Mouse (Mus musculus): ENCODE measurements around the gene Man2a1.

Gene Man2a1

DNA sequence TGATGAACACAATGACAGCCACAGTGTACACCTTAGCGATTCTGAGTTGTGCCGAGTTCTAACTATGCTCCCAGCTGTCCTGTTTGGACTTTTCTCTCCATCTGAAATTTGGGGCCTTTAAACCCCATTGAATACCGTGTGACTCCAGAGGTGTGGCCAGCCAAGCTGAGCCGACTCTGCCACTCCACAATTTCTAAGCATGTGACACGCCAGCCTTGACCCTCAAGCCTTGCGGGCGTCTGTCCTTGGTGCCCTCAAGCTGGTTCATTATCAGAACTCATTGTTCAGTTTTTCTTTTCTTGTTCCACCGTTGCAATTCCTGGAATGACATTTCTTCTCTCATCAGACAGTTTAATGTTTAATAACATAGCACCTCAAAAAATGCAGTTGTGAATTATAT, 98.0 kb downstream of the Man2a1 start:
- DNase-seq (ENCODE audit: low read depth, low spot score): no peak

DNA sequence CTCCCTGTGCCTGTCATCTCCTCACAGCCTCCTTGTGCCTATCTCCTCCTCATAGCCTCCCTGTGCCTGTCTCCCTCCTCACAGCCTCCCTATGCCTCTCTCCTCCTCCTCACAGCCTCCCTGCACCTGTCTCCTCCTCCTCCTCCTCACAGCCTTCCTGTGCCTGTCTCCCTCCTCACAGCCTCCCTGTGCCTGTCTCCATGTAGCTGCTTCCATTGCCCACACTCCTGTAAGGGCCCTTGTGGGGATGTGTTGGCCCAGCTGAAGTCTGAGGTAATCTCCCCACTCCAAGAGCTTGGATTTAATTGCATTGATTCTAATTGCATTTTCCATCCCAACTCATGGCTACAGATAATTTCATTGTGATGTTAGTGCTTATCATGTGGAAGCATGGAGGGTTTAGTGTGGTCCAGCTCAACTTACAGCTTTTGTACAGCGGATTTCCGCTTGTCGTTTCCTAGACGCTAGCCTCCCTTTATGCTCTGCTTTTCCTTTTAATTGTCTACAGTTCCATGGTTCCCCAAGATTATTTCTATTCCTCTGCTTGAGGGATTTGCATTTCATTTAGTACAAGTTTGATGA, 103.2 kb downstream of the Man2a1 start:
- no peak for DNase-seq (ENCODE audit: low read depth, low spot score)

DNA sequence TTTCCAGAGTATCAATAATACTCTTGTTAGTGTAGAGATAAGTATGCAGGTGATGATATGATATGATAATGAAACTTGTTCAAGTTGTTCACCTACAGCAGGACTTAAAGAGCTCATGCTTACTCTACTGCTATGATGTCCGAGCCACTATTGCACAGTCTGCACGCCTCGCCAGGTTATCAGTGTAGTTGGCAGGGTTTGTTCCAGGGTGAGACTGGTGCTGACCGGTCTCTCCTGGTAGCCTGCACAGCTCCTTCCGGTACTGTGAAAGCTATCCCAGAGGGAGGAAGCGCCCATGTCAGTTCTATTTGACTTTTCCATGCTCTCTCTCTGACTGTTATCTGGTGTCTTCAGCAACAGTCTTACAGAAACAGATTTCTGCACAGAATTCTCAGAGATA, 107.0 kb downstream of the Man2a1 start:
- DNase-seq (ENCODE audit: low read depth, low spot score): no peak

DNA sequence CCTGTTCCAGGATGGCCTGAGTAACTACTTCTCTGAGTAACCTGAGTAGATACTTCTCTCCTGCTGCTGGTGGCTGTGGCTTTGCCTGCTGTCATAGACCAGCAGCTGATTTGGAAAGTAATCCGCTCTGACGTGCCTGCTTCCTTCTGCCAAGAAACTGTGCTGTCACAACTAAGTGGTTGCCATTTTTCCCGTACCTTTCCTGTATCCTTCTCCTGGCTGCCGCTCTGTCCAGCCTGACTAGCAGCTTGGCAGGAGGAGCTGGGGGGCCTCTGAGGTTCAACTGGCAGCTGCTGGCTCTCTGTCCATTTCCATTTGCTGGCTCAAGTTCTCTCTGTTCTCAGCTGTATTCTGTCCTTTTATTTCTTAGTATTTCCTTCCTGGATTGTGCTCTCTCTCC, 115.8 kb downstream of the Man2a1 start:
- DNase-seq (ENCODE audit: low read depth, low spot score): no peak

DNA sequence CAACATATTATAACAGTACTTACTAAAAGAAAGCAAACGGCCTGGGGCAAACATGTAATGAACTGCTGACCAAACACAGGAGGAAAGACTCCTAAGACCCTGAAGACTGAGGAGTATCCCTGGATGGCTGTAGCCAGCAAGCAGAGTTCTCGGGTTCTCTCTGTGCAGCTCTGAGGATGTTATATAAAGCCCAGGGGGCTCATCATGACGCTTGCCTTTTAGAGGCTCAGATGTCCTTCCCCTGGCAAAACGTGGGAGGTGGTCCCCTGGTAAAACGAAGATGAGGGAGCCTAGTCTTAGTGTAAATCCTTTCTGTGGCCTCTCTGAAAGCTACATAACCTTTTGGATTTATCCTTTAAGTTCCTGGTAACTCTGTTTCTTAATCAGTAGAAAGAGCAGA, 119.2 kb downstream of the Man2a1 start:
- DNase-seq (ENCODE audit: low read depth, low spot score): no peak

DNA sequence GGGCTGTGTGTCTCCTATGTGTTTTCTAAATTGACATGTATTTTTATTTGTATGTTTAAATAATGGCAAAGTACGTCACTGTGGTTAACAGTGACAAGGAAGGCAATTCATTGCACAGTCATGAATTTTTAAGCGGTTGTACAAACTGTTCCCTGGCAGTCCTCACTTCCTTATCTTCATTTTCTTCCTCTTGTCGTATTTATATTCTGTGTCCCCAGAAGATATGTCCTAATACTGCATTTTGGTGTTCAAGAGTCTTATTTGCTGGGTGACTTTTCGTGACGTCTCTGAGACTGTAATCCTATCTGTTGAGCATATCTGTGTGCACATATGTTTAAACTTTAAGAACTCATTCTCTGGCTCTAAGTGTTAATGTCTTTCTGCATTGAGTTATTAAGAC, 120.6 kb downstream of the Man2a1 start:
- no peak for DNase-seq (ENCODE audit: low read depth, low spot score)

DNA sequence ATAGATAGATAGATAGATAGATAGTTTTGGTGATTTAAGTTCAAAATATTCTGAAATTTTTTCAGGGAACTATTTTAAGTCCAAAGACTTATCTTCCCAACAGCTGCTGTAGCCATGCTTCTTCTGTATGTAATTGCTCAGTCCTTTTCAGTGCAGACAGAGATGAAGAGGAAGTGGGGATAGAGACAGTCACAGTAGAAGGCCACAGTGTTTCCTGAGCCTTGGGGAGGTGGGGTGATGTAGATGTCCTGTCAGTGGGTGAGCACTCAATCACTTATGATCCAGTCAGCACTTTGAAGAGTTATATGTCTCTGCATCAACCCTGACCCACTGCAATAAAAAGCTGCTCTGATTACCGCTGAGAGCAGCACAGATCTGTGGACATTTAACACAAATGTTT, 122.6 kb downstream of the Man2a1 start:
- DNase-seq (ENCODE audit: low read depth, low spot score): peak; percentile 28

DNA sequence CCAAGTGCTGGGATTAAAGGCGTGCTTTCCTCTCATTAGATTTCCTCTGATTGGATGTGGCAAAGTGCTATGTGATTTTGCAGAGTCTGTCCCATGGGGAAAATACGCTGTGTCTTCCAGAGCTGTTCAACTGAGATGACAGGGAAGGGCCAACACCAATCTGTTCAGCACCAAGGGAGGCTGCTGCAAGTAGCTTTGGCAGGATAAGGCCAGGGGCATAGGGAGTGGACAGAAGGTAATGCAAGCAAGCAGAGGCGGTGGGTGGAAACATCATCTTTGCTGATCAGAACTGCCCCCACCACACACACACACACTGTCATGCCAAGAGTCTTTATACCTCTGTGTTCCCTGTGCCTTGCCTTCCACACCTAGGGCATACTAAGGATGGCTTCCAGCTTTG, 124.7 kb downstream of the Man2a1 start:
- no peak for DNase-seq (ENCODE audit: low read depth, low spot score)

DNA sequence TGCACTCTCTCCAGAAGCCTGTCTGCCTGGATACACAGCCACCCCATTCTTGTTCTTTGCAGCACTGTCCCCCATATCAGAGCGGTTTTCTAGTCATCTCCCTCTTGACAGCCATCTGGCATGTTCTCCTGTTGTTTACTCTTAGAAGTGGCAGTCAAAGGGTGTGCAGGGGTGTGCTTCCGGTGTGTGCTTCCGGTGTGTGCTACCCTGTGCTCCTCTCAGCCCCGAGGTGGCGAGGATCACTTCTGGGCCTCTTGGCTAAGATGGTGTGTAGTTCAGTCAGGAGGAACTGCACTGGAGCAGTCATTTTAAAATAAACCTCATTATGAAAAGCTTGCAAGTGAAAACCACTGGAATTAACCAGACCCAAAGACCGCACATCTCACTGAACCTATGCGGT, 125.5 kb downstream of the Man2a1 start:
- DNase-seq (ENCODE audit: low read depth, low spot score): no peak

DNA sequence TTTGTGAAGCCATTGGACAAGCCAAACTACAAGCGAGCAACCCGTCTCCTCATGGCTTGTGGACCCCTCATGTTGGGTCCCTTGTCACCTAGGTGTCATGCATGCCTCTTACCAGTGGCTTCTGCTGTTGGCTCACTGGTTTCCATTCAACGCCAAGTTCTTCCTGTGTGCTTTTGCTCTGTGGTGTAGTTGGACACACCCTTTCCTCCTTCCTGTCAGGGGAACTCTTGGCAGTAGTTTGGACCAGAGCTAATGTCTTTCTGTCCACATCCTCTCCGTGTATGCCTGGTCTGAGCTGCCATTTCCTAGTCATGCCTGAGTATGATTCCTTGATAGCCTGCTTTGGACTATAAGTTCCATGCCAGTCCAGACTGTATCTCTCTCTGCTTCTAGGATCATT, 135.0 kb downstream of the Man2a1 start:
- DNase-seq (ENCODE audit: low read depth, low spot score): no peak

DNA sequence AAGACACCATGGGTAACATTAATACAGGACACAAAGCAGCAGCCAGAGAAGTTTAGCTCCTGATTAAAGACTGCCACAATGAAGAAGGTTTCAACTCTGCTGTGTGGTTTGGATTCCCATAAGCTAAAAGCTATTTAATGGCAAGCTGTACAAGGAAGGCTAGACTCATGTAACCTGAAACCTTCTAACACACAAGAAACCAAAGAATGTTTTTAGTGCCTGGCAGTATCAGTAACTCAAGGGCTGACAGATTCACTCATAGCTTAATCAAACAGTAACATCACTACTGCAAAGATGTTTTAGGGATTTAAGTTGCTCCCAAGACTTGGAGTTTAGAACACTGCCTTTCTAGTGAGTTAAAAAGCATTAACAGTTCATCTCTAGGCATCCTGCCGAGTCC, 137.4 kb downstream of the Man2a1 start:
- no peak for DNase-seq (ENCODE audit: low read depth, low spot score)

DNA sequence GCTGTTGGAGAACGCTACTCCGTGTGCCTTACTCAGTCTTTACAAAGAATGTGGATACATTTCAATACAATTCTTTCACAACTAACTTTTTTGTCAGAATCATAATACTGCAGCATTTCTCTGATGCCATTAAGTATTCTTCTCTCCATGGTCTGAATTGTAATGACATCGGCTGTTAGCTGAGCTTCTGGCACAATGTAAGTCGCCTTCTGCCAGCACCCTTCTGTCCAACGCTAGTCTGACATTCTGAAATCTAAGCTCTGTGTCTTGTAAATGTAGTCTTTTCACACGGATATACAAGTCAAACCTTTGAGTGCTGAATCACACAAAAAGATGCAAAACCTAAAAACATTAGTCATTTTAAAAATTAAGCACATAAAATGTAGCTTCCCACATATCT, 138.6 kb downstream of the Man2a1 start:
- DNase-seq (ENCODE audit: low read depth, low spot score): no peak

DNA sequence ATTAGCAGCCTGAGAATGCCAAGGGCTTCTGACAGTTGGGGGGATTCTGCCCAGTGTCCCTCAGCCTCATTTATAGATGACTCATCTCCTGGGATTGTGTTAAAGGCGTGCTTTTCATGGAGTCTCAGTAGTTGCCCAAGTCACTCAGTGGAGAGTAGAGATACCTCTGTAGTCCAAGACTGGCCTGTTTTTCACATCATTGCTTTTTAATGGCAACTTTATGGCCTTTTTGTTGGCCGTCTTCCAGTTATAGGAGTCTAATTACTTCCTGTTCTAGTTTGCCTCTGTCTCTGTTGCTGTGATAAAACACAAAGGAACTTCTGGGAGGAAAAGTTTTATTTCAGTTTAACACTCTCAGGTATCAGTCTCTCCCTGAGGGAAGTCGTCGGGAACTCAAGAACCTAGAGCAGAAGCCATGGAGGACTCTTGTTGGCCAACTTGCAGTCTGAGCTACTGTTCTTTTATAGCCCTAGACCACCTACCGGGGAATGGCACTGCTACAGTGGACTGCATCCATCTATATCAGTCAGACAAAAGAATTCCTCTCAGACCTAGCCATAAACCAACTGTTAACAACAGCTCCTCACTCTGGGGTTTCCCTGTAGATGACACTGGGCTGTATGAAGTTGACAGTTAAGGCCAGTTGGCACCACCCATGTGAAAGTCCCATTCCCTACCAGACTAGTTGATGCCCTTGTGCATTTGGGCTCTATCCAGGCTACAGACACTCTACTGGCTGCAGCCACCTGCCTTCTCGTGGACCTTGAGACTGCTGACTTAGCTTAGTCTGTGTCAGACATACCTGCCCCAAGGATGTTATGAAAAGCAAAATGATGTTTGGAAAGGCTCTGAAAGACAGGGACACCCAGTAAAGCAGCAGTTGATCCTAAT, 142.4 kb downstream of the Man2a1 start:
- no peak for DNase-seq (ENCODE audit: low read depth, low spot score)

DNA sequence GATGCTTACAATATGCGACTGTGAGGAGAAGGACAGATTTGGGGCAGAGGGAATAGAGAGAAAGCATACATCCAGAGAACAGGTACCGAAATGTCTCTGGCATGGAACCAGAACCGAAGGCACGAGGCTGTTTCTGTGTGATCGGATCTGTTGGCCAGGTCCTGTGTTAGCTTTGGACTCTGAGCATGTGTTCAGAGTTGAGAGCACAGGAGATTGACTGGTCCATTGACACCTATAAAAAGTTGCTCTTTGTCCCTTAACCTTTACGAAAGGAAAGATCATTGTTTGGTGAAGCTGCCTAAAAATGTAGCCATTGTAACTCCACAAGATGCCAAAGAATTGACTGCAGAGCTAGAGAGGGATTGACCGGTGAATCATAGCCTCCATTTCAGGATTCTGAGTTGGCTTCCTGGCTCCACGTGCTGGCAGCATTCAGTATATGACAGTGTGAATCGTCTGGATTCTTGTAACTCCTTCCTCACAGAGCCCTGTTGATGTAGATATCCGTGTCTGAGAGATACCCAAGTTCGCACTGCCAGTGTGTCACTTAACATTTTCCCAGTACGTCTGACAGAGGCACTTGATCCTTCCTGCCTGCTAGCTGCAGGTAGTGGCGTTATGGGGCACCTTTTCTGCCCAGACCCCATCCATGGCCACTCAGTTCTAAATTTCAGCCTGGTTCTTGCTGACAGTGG, 143.2 kb downstream of the Man2a1 start:
- no peak for DNase-seq (ENCODE audit: low read depth, low spot score)

DNA sequence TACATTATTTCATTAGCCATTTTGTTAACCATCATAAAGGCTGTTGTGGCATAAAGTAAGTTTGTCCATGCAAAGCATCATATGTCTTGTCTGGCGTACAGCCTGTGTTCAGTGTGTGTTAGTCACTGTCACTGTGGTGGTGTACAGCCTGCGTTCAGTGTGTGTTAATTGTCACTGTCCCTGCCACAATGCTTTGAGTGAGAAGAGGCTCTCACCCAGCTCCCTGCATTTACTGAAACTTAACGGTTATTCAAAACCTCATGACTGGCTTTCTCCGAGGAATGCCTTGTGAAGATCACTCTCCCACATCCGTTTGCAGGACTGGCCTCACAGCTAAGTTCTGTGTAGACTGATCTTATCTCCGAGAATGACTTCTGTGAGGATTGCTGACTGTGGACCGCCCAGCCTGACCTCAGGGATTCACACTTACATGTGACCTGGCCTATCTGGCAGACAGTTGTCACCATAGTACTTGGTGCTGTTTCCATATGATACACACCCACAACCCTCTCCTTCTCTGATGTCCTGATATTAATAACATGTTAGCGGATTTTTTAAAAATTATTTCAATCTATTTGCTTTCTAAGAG, 146.2 kb downstream of the Man2a1 start:
- DNase-seq (ENCODE audit: low read depth, low spot score): no peak

DNA sequence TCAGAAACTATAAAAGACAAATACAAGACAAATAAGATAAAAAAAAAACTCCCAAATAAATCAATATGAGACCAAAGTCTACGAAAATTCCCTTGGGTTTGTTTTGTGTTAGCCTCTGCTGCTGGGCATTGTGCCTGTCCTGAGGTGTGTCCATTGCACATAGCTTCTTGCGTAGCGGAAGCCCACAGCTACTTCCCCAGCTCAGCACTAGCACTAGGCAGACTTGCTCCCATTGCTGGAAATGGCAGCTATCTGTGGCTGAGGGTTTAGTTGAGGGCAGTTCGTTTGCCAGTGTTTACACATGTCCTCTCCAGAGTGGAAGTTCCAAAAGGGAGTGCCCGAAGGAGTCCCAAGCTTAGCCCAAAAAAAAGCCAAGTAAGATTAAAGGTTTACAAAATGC, 146.9 kb downstream of the Man2a1 start:
- DNase-seq (ENCODE audit: low read depth, low spot score): no peak

DNA sequence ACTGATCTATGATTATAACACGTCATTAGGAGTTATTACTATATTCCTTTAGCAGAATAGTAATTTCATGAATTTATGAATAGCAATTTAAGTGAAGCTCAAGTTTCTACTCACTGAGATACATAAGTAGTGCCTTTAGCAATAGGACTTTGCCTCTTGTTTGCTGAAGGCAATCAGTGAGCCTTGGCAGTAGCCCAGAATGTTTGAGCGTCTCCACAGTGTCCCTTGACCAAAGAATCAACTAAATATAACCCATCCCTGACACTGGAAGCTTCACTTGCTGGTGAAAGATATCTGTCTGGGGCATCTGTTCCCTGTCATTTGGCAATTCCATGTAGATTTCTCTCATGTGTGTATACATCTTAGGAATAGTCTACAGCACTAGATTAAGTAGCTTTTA, 147.6 kb downstream of the Man2a1 start:
- no peak for DNase-seq (ENCODE audit: low read depth, low spot score)

DNA sequence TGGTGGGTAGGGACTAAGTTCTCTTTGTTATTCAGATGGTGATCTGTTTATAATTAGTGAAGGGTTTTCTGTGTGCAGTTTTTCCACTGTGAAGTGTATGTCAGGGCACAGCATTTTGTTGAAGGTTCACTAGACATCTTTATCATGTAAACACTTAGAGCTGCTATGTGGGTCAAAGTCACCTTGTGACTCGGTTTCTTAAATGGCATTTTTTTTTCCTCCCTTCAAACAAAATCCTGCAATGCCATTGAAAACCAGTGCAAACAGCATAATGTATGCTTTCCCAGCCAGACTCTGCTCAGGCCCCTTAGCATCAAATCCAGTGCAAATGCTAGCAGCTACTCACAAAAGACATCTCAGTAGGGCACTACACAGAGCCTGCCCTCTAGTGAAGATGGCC, 148.6 kb downstream of the Man2a1 start:
- DNase-seq (ENCODE audit: low read depth, low spot score): no peak

DNA sequence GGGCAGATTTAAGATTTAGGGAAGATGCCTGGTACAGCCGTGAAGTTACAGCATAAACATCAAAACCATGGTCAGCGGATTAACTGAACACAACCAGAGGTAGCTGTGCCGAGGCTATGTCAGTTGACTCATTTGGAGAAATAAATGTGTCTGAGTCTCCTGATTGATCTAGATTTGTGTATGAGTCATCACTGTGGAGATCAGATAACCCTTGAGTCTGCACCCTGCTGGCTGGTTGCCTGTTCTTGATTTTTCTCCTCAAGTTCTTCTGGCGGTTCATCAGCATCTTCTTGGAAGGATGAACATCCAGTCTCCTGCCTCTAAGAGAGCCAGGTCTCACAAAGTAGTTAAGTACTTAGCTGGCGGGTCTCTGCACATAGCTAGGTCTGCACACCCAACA, 150.7 kb downstream of the Man2a1 start:
- DNase-seq (ENCODE audit: low read depth, low spot score): no peak

DNA sequence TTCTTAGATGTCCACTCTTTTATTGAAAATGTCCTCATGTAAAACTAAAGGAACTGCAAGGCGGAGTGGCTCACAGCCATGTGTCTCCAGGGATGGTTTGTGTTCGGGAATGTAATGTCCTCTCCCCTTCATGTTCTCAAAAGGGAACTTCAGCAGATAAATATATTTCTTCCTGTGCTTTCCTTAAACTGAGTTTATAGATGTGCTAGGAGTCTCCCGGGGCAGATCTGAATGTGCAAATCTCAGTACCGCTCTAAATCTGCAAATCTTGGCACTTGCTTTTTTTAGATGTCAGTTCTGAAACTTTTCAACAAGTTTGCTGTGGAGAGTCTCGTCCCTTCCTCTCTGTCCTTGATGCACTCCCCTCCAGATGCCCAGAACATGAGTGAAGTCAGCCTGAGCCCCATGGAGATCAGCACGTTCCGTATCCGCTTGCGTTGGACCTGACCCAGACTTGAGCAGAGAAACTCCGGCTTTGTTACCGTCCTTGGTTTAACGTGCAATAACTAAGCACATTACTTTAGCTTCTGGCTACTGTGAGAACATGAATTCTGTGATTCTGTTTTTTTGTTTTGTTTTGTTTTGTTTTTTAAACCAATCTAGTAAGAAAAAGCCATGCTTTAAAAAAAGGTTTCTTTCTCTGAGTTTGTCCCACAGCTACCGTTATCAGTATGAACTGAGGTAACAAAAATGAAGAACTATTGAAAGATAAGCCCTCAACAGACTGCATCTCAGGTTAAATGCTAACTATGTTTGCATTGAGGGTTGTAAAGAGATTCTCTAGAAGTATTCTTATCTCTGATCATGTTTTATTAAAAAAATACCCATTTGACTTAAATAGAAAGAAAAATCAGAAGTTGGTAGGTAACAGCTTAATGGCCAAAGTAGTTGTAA, 151.8 kb downstream of the Man2a1 start:
- no peak for DNase-seq (ENCODE audit: low read depth, low spot score)

DNA sequence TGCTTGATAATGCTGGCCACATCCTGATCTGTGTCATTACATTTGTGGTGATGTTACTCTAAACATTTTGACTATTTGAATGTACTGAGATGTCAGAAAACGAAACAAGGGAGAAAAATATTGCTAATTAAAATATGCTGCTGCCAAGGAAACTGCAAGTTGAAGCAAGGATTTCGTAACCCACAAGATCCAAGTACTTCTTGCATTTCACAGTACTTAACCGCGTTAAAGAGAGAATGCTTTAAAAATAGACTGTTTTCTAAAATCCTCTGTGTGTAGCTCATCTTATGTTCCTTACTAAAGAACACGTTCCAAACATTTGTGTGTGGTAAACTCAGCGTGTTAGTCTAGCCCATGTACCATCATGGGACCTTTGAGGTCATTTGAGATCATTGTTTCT, 153.0 kb downstream of the Man2a1 start:
- peak; percentile 53 for DNase-seq (ENCODE audit: low read depth, low spot score)
